Mouse (Mus musculus): Measurements from ENCODE around the gene Gm21961.

Gm21961 gene

GRCm38 (mm10) chr15:65014804-65015203, at the start of gene Gm21961:
Gene Gm21961 (minus strand): TSS chr15:65014904.
- DNase-seq, result no peak

GRCm38 (mm10) chr15:65041999-65042398, 27.3 kb upstream of the Gm21961 start:
- DNase-seq, result no peak

GRCm38 (mm10) chr15:65039216-65039615, 24.5 kb upstream of the Gm21961 start:
- peak in 1 of 2 experiments; percentile 6 for DNase-seq

GRCm38 (mm10) chr15:65017971-65018370, 3.3 kb upstream of the Gm21961 start:
- DNase-seq, result no peak

GRCm38 (mm10) chr15:65006177-65006576, 8.5 kb downstream of the Gm21961 start:
- DNase-seq, result no peak

GRCm38 (mm10) chr15:64994498-64994897, 20.2 kb downstream of the Gm21961 start:
- no peak for DNase-seq

GRCm38 (mm10) chr15:64979976-64980375, 34.7 kb downstream of the Gm21961 start:
- DNase-seq, result no peak

- no peak for DNase-seq
These were observed 38.5 kb downstream of the Gm21961 start for GRCm38 (mm10) chr15:64976044-64976805.
